Mouse (Mus musculus) hindbrain, embryonic 12.5 days (tissue): ENCODE measurements around the gene Lekr1. TPM values are rescaled to one million over a fixed set of nuclear protein-coding genes. Genes with fewer than 3 reads are reported as not detected.
A peak's percentile ranks its signal among the peaks of the same experiment; 100 is the strongest.

ENCODE experiments used
- ATAC-seq: fragments of 200-750 bp; cut with Nextera tagmentation; 2 replicates; pipeline ENCODE4 v1.8.0; 2017; ENCODE audit warnings: moderate TSS enrichment; ENCODE audit not compliant: low FRiP score
- H3K27ac ChIP-seq: fragments of 300-500 bp; sonication (generic); 2 replicates; pipeline ENCODE4 v1.5.1; 2016; ENCODE audit warnings: mild to moderate bottlenecking
- H3K27me3 ChIP-seq: fragments of 300-500 bp; sonication (generic); 2 replicates; pipeline ENCODE4 v1.6.1; 2016; ENCODE audit warnings: mild to moderate bottlenecking
- H3K36me3 ChIP-seq: fragments of 300-500 bp; sonication (generic); 2 replicates; pipeline ENCODE4 v1.6.1; 2016; ENCODE audit warnings: mild to moderate bottlenecking
- H3K4me1 ChIP-seq: fragments of 300-500 bp; sonication (generic); 2 replicates; pipeline ENCODE4 v1.6.1; 2016
- H3K4me2 ChIP-seq: fragments of 300-500 bp; sonication (generic); replicated peaks from 2 replicates; pipeline ENCODE4 v1.6.1; 2016; ENCODE audit warnings: mild to moderate bottlenecking
- H3K4me3 ChIP-seq: fragments of 300-500 bp; sonication (generic); 2 replicates; pipeline ENCODE4 v1.5.1; 2016; ENCODE audit warnings: mild to moderate bottlenecking
- H3K9ac ChIP-seq: fragments of 300-500 bp; sonication (generic); 2 replicates; pipeline ENCODE4 v1.6.1; 2016; ENCODE audit warnings: mild to moderate bottlenecking, moderate library complexity
- H3K9me3 ChIP-seq: fragments of 300-500 bp; sonication (generic); replicated peaks from 2 replicates; pipeline ENCODE4 v1.6.1; 2016; ENCODE audit warnings: mild to moderate bottlenecking
- WGBS: fragments of 180-500 bp; shearing (Covaris S2); methylation state at CpG from one replicate; pipeline ENCODE4 v1.1.7; 2016; 5-methylcytosine and 5-hydroxymethylcytosine counted together
- polyA plus RNA-seq: library from polyadenylated mRNA; unstranded; fragments of >200 nt; fragmentation: Nextera tagmentation; extraction: Ambion mirVana; gene quantifications from 2 replicates; pipeline ENCODE4 v1.2.1, GENCODE M21; 2016

Lekr1 gene
- 7.6 and 8.3 TPM in 2 replicates for polyA plus RNA-seq

- WGBS = 3% methylated on average over 73 of the region's 73 CpGs
- Histone ChIP-seq H3K9me3 (no peaks in the 10 kb centered on the region), H3K27me3 (peaks cover 5% of the 10 kb centered on the region; the same call in 1 of the 2 replicates), H3K36me3 (no peaks in the 10 kb centered on the region), H3K9ac (peak within 1 kb of the TSS; percentile 61), H3K4me3 (peak within 1 kb of the TSS; percentile 65), H3K4me2 (peak within 1 kb of the TSS; percentile 64), H3K27ac (peak within 1 kb of the TSS; percentile 66), H3K4me1 (peaks cover 13% of the 10 kb centered on the region)
- ATAC-seq = peak; percentile 96
Measured at GRCm38 (mm10) chr3:65665977-65666766, at the start of gene Lekr1. TSS of gene Lekr1 (plus strand) at chr3:65666228.

GRCm38 (mm10) chr3:65617507-65617906 is 48.5 kb upstream of the Lekr1 start:
- no peak for ATAC-seq
- 76% methylated on average over 5 of the region's 5 CpGs for WGBS

GRCm38 (mm10) chr3:65619340-65619739 is 46.7 kb upstream of the Lekr1 start:
- H3K9me3 ChIP-seq = no peaks in the 10 kb centered on the region
- H3K9ac ChIP-seq = no peak overlapping the region
- H3K4me3 ChIP-seq = no peak overlapping the region
- H3K27me3 ChIP-seq = no peaks in the 10 kb centered on the region
- no peaks in the 10 kb centered on the region for H3K36me3 ChIP-seq
- H3K4me1 ChIP-seq = no peaks in the 10 kb centered on the region
- no peak overlapping the region for H3K27ac ChIP-seq
- no peak overlapping the region for H3K4me2 ChIP-seq
- no peak for ATAC-seq
- 89% methylated on average over 4 of the region's 4 CpGs for WGBS

More at GRCm38 (mm10) chr3:65617507-65617906, 48.5 kb upstream of the Lekr1 start:
- H3K9me3 ChIP-seq = no peaks in the 10 kb centered on the region
- no peak overlapping the region for H3K27ac ChIP-seq
- no peak overlapping the region for H3K4me2 ChIP-seq
- H3K9ac ChIP-seq = no peak overlapping the region
- H3K36me3 ChIP-seq = no peaks in the 10 kb centered on the region
- H3K4me3 ChIP-seq = no peak overlapping the region
- H3K27me3 ChIP-seq = no peaks in the 10 kb centered on the region
- 0 out of 2 replicates have a peak, but pooled peaks cover under 1% of the 10 kb centered on the region for H3K4me1 ChIP-seq

GRCm38 (mm10) chr3:65623057-65623456 is 43.0 kb upstream of the Lekr1 start:
- no peak overlapping the region for H3K27ac ChIP-seq
- H3K27me3 ChIP-seq = no peaks in the 10 kb centered on the region
- no peak for ATAC-seq
- no peaks in the 10 kb centered on the region for H3K36me3 ChIP-seq
- no peak overlapping the region for H3K4me2 ChIP-seq
- no peaks in the 10 kb centered on the region for H3K9me3 ChIP-seq
- WGBS = 96% methylated on average over 6 of the region's 6 CpGs
- no peak overlapping the region for H3K9ac ChIP-seq
- H3K4me3 ChIP-seq = no peak overlapping the region
- 0 out of 2 replicates have a peak, but pooled peaks cover 12% of the 10 kb centered on the region for H3K4me1 ChIP-seq

GRCm38 (mm10) chr3:65625496-65626289 is 40.3 kb upstream of the Lekr1 start:
- ATAC-seq = no peak
- Histone ChIP-seq H3K27ac (no peak overlapping the region), H3K4me2 (no peak overlapping the region), H3K4me3 (no peak overlapping the region), H3K4me1 (0 out of 2 replicates have a peak, but pooled peaks cover 12% of the 10 kb centered on the region), H3K9me3 (no peaks in the 10 kb centered on the region), H3K27me3 (no peaks in the 10 kb centered on the region), H3K9ac (no peak overlapping the region), H3K36me3 (no peaks in the 10 kb centered on the region)
- WGBS = 81% methylated on average over 8 of the region's 8 CpGs

GRCm38 (mm10) chr3:65626290-65626914 is 39.6 kb upstream of the Lekr1 start:
- Histone ChIP-seq H3K4me1 (0 out of 2 replicates have a peak, but pooled peaks cover 12% of the 10 kb centered on the region), H3K4me3 (no peak overlapping the region), H3K9ac (no peak overlapping the region), H3K27me3 (no peaks in the 10 kb centered on the region), H3K27ac (no peak overlapping the region), H3K9me3 (no peaks in the 10 kb centered on the region), H3K36me3 (no peaks in the 10 kb centered on the region), H3K4me2 (no peak overlapping the region)
- WGBS = 81% methylated on average over 7 of the region's 7 CpGs
- ATAC-seq = peak; percentile 35; the same call in 1 of the 2 replicates

GRCm38 (mm10) chr3:65627021-65627706 is 38.9 kb upstream of the Lekr1 start:
- Histone ChIP-seq H3K4me1 (0 out of 2 replicates have a peak, but pooled peaks cover 12% of the 10 kb centered on the region), H3K27ac (0 out of 2 replicates have a peak overlapping the region, but pooled peaks have one; percentile 24), H3K9ac (no peak overlapping the region), H3K4me3 (no peak overlapping the region), H3K4me2 (no peak overlapping the region), H3K27me3 (no peaks in the 10 kb centered on the region), H3K9me3 (no peaks in the 10 kb centered on the region), H3K36me3 (no peaks in the 10 kb centered on the region)
- 40% methylated on average over 6 of the region's 6 CpGs for WGBS
- peak; percentile 82 for ATAC-seq

GRCm38 (mm10) chr3:65627707-65628028 is 38.4 kb upstream of the Lekr1 start:
- no peaks in the 10 kb centered on the region for H3K27me3 ChIP-seq
- ATAC-seq = no peak
- WGBS = 81% methylated on average over 2 of the region's 2 CpGs
- H3K4me1 ChIP-seq = 0 out of 2 replicates have a peak, but pooled peaks cover 12% of the 10 kb centered on the region
- H3K36me3 ChIP-seq = no peaks in the 10 kb centered on the region
- no peak overlapping the region for H3K4me2 ChIP-seq
- no peak overlapping the region for H3K4me3 ChIP-seq
- H3K27ac ChIP-seq = no peak overlapping the region
- H3K9me3 ChIP-seq = no peaks in the 10 kb centered on the region
- H3K9ac ChIP-seq = no peak overlapping the region

GRCm38 (mm10) chr3:65629565-65630112 is 36.4 kb upstream of the Lekr1 start:
- no peak overlapping the region for H3K4me3 ChIP-seq
- no peak overlapping the region for H3K27ac ChIP-seq
- 0 out of 2 replicates have a peak, but pooled peaks cover 13% of the 10 kb centered on the region for H3K4me1 ChIP-seq
- no peak overlapping the region for H3K9ac ChIP-seq
- H3K9me3 ChIP-seq = no peaks in the 10 kb centered on the region
- no peak overlapping the region for H3K4me2 ChIP-seq
- no peaks in the 10 kb centered on the region for H3K27me3 ChIP-seq
- ATAC-seq = no peak
- WGBS = 88% methylated on average over 9 of the region's 9 CpGs
- H3K36me3 ChIP-seq = no peaks in the 10 kb centered on the region

GRCm38 (mm10) chr3:65633604-65634003 is 32.4 kb upstream of the Lekr1 start:
- H3K4me1 ChIP-seq = 0 out of 2 replicates have a peak, but pooled peaks cover 2% of the 10 kb centered on the region
- 73% methylated on average over 4 of the region's 4 CpGs for whole genome bisulfite sequencing
- H3K27ac ChIP-seq = no peak overlapping the region
- no peak for ATAC-seq
- no peaks in the 10 kb centered on the region for H3K9me3 ChIP-seq
- H3K4me2 ChIP-seq = no peak overlapping the region
- no peaks in the 10 kb centered on the region for H3K36me3 ChIP-seq
- no peak overlapping the region for H3K4me3 ChIP-seq
- H3K9ac ChIP-seq = no peak overlapping the region
- no peaks in the 10 kb centered on the region for H3K27me3 ChIP-seq

- Histone ChIP-seq H3K4me2 (no peak overlapping the region), H3K9ac (no peak overlapping the region), H3K9me3 (no peaks in the 10 kb centered on the region), H3K27me3 (no peaks in the 10 kb centered on the region), H3K4me1 (0 out of 2 replicates have a peak, but pooled peaks cover 2% of the 10 kb centered on the region), H3K4me3 (no peak overlapping the region), H3K36me3 (no peaks in the 10 kb centered on the region), H3K27ac (no peak overlapping the region)
- ATAC-seq = no peak
- WGBS = 53% methylated on average over 9 of the region's 9 CpGs
Measured at GRCm38 (mm10) chr3:65635983-65636382, 30.0 kb upstream of the Lekr1 start.
